ENCODE assay signal across 8 mouse cellular contexts in genomic region chr3:25143111-25143510, GRCm38 (mm10). TPM values are rescaled to one million over a fixed set of nuclear protein-coding genes. Genes with fewer than 3 reads are reported as not detected.
DNase-seq lines count a peak whose midpoint lies in the region; ATAC-seq lines count a peak whose summit lies in the region.

No protein-coding gene starts in this region.

- H3K9me3 ChIP-seq in kidney, embryonic 14.5 days (ENCODE audit: control insufficient read depth, low read length): no peaks in the 10 kb centered on the region
- H3K9me3 ChIP-seq in embryonic facial prominence, embryonic 12.5 days: no peaks in the 10 kb centered on the region
- no peaks in the 10 kb centered on the region for H3K9me3 ChIP-seq in hindbrain, embryonic 16.5 days (ENCODE audit: control insufficient read depth, low read length)
- H3K9me3 ChIP-seq in midbrain, embryonic 16.5 days (replicated peaks; ENCODE audit: control insufficient read depth, low read length, poor library complexity, severe bottlenecking): no peaks in the 10 kb centered on the region

- H3K36me3 ChIP-seq in kidney, embryonic 14.5 days (ENCODE audit: control insufficient read depth, insufficient read depth, low read length): no peaks in the 10 kb centered on the region
- no peaks in the 10 kb centered on the region for H3K36me3 ChIP-seq in embryonic facial prominence, embryonic 12.5 days
- H3K36me3 ChIP-seq in hindbrain, embryonic 16.5 days (ENCODE audit: control insufficient read depth, insufficient read depth, low read length): no peaks in the 10 kb centered on the region
- H3K36me3 ChIP-seq in midbrain, embryonic 16.5 days (ENCODE audit: control insufficient read depth, insufficient read depth, low read length): no peaks in the 10 kb centered on the region

- H3K4me1 ChIP-seq in kidney, embryonic 14.5 days (ENCODE audit: control insufficient read depth, insufficient read depth, low read length): no peaks in the 10 kb centered on the region
- H3K4me1 ChIP-seq in embryonic facial prominence, embryonic 12.5 days: peaks cover 9% of the 10 kb centered on the region
- H3K4me1 ChIP-seq in hindbrain, embryonic 16.5 days (ENCODE audit: control insufficient read depth, insufficient read depth, low read depth, low read length): peaks cover 5% of the 10 kb centered on the region; the same call in 1 of the 2 replicates
- peaks cover 9% of the 10 kb centered on the region for H3K4me1 ChIP-seq in midbrain, embryonic 16.5 days (ENCODE audit: control insufficient read depth, insufficient read depth, low read length)

- no peaks in the 10 kb centered on the region for H3K27me3 ChIP-seq in kidney, embryonic 14.5 days (ENCODE audit: control insufficient read depth, insufficient read depth, low read length)
- H3K27me3 ChIP-seq in embryonic facial prominence, embryonic 12.5 days: no peaks in the 10 kb centered on the region
- no peaks in the 10 kb centered on the region for H3K27me3 ChIP-seq in hindbrain, embryonic 16.5 days (replicated peaks; ENCODE audit: control insufficient read depth, insufficient read depth, low read length)
- H3K27me3 ChIP-seq in midbrain, embryonic 16.5 days (ENCODE audit: control insufficient read depth, insufficient read depth, low read depth, low read length): no peaks in the 10 kb centered on the region

- peak overlapping the region; percentile 67 for H3K4me3 ChIP-seq in kidney, embryonic 14.5 days (ENCODE audit: low read length)
- H3K4me3 ChIP-seq in embryonic facial prominence, embryonic 12.5 days: peak overlapping the region; percentile 60
- H3K4me3 ChIP-seq in hindbrain, embryonic 16.5 days (ENCODE audit: low read length): peak overlapping the region; percentile 83
- peak overlapping the region; percentile 50 for H3K4me3 ChIP-seq in midbrain, embryonic 16.5 days (ENCODE audit: low read depth, low read length)

- no peak for ATAC-seq in kidney, embryonic 14.5 days (ENCODE audit: low FRiP score, low TSS enrichment)
- no peak for ATAC-seq in embryonic facial prominence, embryonic 12.5 days (ENCODE audit: insufficient number of reproducible peaks, insufficient read depth, low FRiP score, low TSS enrichment)
- ATAC-seq in hindbrain, embryonic 16.5 days: no peak
- peak; percentile 7; the same call in 1 of the 2 replicates for ATAC-seq in midbrain, embryonic 16.5 days
- ATAC-seq in activated CD4-positive, CD25-positive, alpha-beta regulatory T cell, adult 4 months: no peak

- H3K4me2 ChIP-seq in kidney, embryonic 14.5 days (replicated peaks; ENCODE audit: low read depth, low read length): peak overlapping the region; percentile 66
- peak overlapping the region; percentile 61 for H3K4me2 ChIP-seq in embryonic facial prominence, embryonic 12.5 days (replicated peaks)
- H3K4me2 ChIP-seq in hindbrain, embryonic 16.5 days (ENCODE audit: low read length): peak overlapping the region; percentile 79
- peak overlapping the region; percentile 81 for H3K4me2 ChIP-seq in midbrain, embryonic 16.5 days (ENCODE audit: low read length)

- WGBS in kidney, embryonic 14.5 days: 49% methylated on average over 6 of the region's 6 CpGs
- 45% methylated on average over 6 of the region's 6 CpGs for WGBS in embryonic facial prominence, embryonic 12.5 days
- WGBS in hindbrain, embryonic 16.5 days: 42% methylated on average over 6 of the region's 6 CpGs
- WGBS in midbrain, embryonic 16.5 days: 43% methylated on average over 6 of the region's 6 CpGs

- H3K9ac ChIP-seq in kidney, embryonic 14.5 days (ENCODE audit: low read depth, low read length): peak overlapping the region; percentile 74
- H3K9ac ChIP-seq in embryonic facial prominence, embryonic 12.5 days: peak overlapping the region; percentile 78
- H3K9ac ChIP-seq in hindbrain, embryonic 16.5 days (ENCODE audit: low read depth, low read length): peak overlapping the region; percentile 85
- peak overlapping the region; percentile 56 for H3K9ac ChIP-seq in midbrain, embryonic 16.5 days (ENCODE audit: low read depth, low read length)

- DNase-seq in kidney, postnatal 10 days: no peak
- no peak for DNase-seq in right cerebral cortex, postnatal 25 days
- DNase-seq in retina, embryonic 14.5 days (ENCODE audit: low spot score): no peak

- no peak overlapping the region; the same call in 1 of the 2 replicates for H3K27ac ChIP-seq in kidney, embryonic 14.5 days (ENCODE audit: low read depth, low read length)
- peak overlapping the region; percentile 94 for H3K27ac ChIP-seq in embryonic facial prominence, embryonic 12.5 days
- H3K27ac ChIP-seq in hindbrain, embryonic 16.5 days (ENCODE audit: low read depth, low read length): peak overlapping the region; percentile 87
- H3K27ac ChIP-seq in midbrain, embryonic 16.5 days (ENCODE audit: low read length): peak overlapping the region; percentile 48

RNA-seq across cellular contexts. Expression of gene Naaladl2, which starts 0.9 kb away (rescaled TPM):
- polyA plus RNA-seq in kidney, embryonic 14.5 days (2014; fragmentation: Nextera tagmentation; extraction: Ambion mirVana): 2.2 and 4.0 TPM in 2 replicates
- 1.2 and 2.2 TPM in 2 replicates for polyA plus RNA-seq in embryonic facial prominence, embryonic 12.5 days (2016; fragmentation: Nextera tagmentation; extraction: Ambion mirVana)
- polyA plus RNA-seq in hindbrain, embryonic 16.5 days (2015; fragmentation: Nextera tagmentation; extraction: Ambion mirVana): 0.92 and 0.99 TPM in 2 replicates
- polyA plus RNA-seq in midbrain, embryonic 16.5 days (2015; fragmentation: Nextera tagmentation; extraction: Ambion mirVana): 0.42 and 0.64 TPM in 2 replicates
- not detected for polyA plus RNA-seq in activated CD4-positive, CD25-positive, alpha-beta regulatory T cell, adult 4 months (2017; shearing (Covaris generic))
